Mouse (Mus musculus) neural tube, embryonic 11.5 days (tissue): ENCODE results near the gene Tnfsf8. TPM values are rescaled to one million over a fixed set of nuclear protein-coding genes. Genes with fewer than 3 reads are reported as not detected.

Experiments
- ATAC-seq: fragments of 200-750 bp; cut with Nextera tagmentation; 2 replicates; pipeline ENCODE4 v1.8.0; 2017; ENCODE audit warnings: moderate number of reproducible peaks, mild to moderate bottlenecking, moderate TSS enrichment, moderate library complexity; ENCODE audit not compliant: insufficient read depth, low FRiP score, low TSS enrichment
- DNase-seq: peaks from one replicate; pipeline ENCODE4 v3.0.0-alpha.2; 2015; ENCODE audit warnings: low spot score
- H3K27ac ChIP-seq: fragments of 300-500 bp; sonication (generic); 2 replicates; pipeline ENCODE4 v1.5.1; 2014; ENCODE audit warnings: low read depth, mild to moderate bottlenecking, low read length
- H3K27me3 ChIP-seq: fragments of 300-500 bp; sonication (generic); 2 replicates; pipeline ENCODE4 v1.6.1; 2014; ENCODE audit warnings: mild to moderate bottlenecking, low read length, mixed read lengths; ENCODE audit not compliant: control insufficient read depth, insufficient read depth
- H3K36me3 ChIP-seq: fragments of 300-500 bp; sonication (generic); 2 replicates; pipeline ENCODE4 v1.6.1; 2014; ENCODE audit warnings: mild to moderate bottlenecking, low read length, moderate library complexity, mixed read lengths; ENCODE audit not compliant: control insufficient read depth, insufficient read depth
- H3K4me1 ChIP-seq: fragments of 300-500 bp; sonication (generic); 2 replicates; pipeline ENCODE4 v1.6.1; 2014; ENCODE audit warnings: low read length, mixed read lengths; ENCODE audit not compliant: control insufficient read depth, insufficient read depth
- H3K4me2 ChIP-seq: fragments of 300-500 bp; sonication (generic); 2 replicates; pipeline ENCODE4 v1.6.1; 2014; ENCODE audit warnings: low read depth, mild to moderate bottlenecking, moderate library complexity
- H3K4me3 ChIP-seq: fragments of 300-500 bp; sonication (generic); 2 replicates; pipeline ENCODE4 v1.5.1; 2014; ENCODE audit warnings: low read depth, low read length
- H3K9ac ChIP-seq: fragments of 300-500 bp; sonication (generic); 2 replicates; pipeline ENCODE4 v1.6.1; 2014; ENCODE audit warnings: mild to moderate bottlenecking, low read length
- H3K9me3 ChIP-seq: fragments of 300-500 bp; sonication (generic); 2 replicates; pipeline ENCODE4 v1.6.1; 2016; ENCODE audit warnings: low read length; ENCODE audit not compliant: control insufficient read depth
- WGBS: fragments of 180-500 bp; shearing (Covaris S2); extraction: QIAGEN DNeasy Blood & Tissue Kit; methylation state at CpG from one replicate; pipeline ENCODE4 v1.1.7; 2014; 5-methylcytosine and 5-hydroxymethylcytosine counted together
- polyA plus RNA-seq: library from polyadenylated mRNA; unstranded; fragments of >200 nt; fragmentation: Nextera tagmentation; extraction: Ambion mirVana; gene quantifications from 2 replicates; pipeline ENCODE4 v1.2.1, GENCODE M21; 2014

Tnfsf8 gene
- polyA plus RNA-seq, 1 experiment from 2014 or later, result not detected

DNA sequence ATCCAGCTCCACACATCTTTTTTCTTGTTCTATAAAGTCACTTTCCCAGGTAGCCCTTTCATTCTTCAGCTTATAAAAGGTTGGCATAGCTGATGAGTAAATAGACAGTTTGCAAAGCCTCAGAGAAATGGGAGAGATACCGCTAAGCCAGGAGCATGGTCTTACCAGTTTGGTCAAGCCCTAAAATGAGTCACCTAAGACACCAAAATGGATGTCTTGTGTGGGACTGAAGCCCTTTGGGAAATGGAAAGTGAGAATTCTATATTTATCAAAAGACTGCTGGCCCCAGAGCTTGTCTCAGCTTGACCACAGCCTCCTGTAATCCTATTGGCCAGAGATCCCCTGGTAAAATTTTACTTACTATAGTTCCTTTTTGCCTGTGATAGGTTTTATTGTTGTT is 9.5 kb upstream of the Tnfsf8 start:
- Histone ChIP-seq H3K9ac (no peak overlapping the region), H3K4me1 (no peaks in the 10 kb centered on the region), H3K27me3 (no peaks in the 10 kb centered on the region), H3K27ac (no peak overlapping the region), H3K9me3 (no peaks in the 10 kb centered on the region), H3K4me3 (no peak overlapping the region), H3K36me3 (no peaks in the 10 kb centered on the region), H3K4me2 (no peak overlapping the region)
- no peak for ATAC-seq
- 97% methylated on average over 1 of the region's 1 CpGs for WGBS
- DNase-seq, result no peak

DNA sequence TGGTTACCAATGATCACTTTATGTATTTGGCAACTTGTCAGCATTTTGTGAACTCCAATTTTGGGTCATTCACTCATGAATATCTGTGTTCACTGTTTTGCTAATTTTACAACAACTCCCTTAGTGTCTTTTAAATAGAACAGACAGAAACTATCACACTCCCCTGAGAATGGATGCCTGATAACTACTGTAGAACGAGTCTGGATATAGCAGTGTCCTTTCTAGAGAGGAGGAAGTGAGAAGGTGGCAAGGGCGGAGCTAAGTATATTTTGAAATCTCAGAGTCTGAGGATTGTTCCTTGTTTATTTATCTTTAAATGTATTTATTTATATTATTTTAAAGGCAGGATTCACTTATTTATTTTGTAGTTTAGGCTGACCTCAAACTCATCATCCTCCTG is 7.6 kb upstream of the Tnfsf8 start:
- 69% methylated on average over 2 of the region's 2 CpGs for WGBS
- Histone ChIP-seq H3K4me1 (no peaks in the 10 kb centered on the region), H3K36me3 (no peaks in the 10 kb centered on the region), H3K4me3 (no peak overlapping the region), H3K27me3 (no peaks in the 10 kb centered on the region), H3K4me2 (no peak overlapping the region), H3K9me3 (no peaks in the 10 kb centered on the region), H3K27ac (no peak overlapping the region), H3K9ac (no peak overlapping the region)
- ATAC-seq (no peak), DNase-seq (no peak)

DNA sequence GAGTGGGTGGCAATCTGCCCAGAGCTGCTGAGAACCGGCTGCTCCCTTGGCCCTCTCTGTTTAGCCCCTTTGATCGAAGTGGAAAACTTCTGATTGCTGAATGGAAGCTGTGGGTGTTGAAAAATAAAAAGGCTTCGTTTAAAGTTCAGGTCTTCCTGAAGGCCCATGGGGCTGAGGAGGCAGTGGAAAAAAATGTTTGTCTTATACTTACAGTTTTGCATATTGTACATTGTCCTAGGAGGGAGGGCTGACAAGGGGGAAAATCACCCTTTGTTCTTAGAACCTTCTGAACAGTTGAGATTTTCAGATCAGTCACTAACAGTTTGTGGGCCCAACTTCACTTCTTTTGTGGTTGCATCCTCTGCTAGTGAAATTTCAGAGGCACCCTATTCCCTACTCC is 1.8 kb upstream of the Tnfsf8 start:
- H3K27ac ChIP-seq, result no peak overlapping the region
- H3K9me3 ChIP-seq, result no peaks in the 10 kb centered on the region
- no peak overlapping the region for H3K9ac ChIP-seq
- WGBS, result 79% methylated on average over 3 of the region's 3 CpGs
- H3K27me3 ChIP-seq, result no peaks in the 10 kb centered on the region
- no peaks in the 10 kb centered on the region for H3K4me1 ChIP-seq
- no peak for ATAC-seq
- no peak for DNase-seq
- no peak overlapping the region for H3K4me2 ChIP-seq
- H3K36me3 ChIP-seq, result no peaks in the 10 kb centered on the region
- no peak overlapping the region for H3K4me3 ChIP-seq

DNA sequence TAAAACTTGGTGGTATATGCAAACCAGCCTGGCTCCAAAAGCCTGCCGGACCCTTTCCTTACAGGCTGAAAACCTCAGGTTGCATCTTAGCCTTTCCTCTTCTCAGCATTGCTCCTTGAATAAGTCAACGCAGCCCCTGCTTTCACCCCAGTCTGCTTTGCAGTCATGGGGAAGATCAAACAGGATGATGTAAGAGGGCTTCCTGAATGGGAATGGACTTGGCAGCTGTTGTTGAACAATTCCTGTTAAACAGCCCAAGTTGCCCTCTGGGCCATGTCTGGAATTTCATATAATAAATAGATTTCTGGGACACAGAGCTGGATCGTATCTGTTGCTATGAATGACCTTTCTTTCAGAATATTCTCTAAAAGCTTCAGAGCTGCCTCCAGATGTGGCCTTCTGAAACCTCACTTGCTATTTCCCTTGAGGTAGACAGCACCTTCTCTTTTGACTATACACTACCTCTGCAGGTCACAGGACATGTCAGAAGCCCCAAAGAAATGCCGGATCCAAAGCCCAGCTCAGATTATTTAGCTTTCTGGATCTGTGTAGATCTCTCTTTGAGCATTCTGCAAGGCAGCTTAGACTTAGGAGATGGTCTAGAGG is 1.0 kb upstream of the Tnfsf8 start:
- no peak overlapping the region for H3K9ac ChIP-seq
- ATAC-seq (no peak), DNase-seq (no peak)
- no peaks in the 10 kb centered on the region for H3K36me3 ChIP-seq
- WGBS, result 68% methylated on average over 4 of the region's 4 CpGs
- no peaks in the 10 kb centered on the region for H3K4me1 ChIP-seq
- no peak overlapping the region for H3K4me3 ChIP-seq
- no peaks in the 10 kb centered on the region for H3K9me3 ChIP-seq
- H3K27ac ChIP-seq, result no peak overlapping the region
- H3K27me3 ChIP-seq, result no peaks in the 10 kb centered on the region
- no peak overlapping the region for H3K4me2 ChIP-seq

DNA sequence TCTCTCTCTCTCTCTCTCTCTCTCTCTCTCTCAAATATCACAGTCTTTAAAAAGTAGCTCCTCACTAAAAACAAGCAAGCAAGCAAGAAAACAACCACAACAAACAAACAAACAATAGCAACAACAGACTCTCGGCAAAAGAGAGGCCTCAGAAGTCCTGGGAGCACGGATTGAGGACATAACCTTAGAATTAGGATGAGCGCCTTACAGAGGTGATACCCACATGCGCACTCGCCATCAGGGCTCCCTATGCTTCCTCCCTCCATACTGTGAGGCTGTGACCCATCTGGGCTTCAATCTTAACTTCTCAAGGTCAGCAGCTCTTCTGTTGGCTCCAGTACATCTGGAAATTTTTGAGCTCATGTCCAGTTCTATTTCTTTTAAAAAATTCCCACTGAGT is 911 bp downstream of the Tnfsf8 start:
- 92% methylated on average over 5 of the region's 5 CpGs for WGBS
- no peaks in the 10 kb centered on the region for H3K4me1 ChIP-seq
- H3K27ac ChIP-seq, result no peak overlapping the region
- H3K27me3 ChIP-seq, result no peaks in the 10 kb centered on the region
- no peak overlapping the region for H3K4me2 ChIP-seq
- ATAC-seq (no peak), DNase-seq (no peak)
- no peak overlapping the region for H3K9ac ChIP-seq
- H3K36me3 ChIP-seq, result no peaks in the 10 kb centered on the region
- no peak overlapping the region for H3K4me3 ChIP-seq
- no peaks in the 10 kb centered on the region for H3K9me3 ChIP-seq

DNA sequence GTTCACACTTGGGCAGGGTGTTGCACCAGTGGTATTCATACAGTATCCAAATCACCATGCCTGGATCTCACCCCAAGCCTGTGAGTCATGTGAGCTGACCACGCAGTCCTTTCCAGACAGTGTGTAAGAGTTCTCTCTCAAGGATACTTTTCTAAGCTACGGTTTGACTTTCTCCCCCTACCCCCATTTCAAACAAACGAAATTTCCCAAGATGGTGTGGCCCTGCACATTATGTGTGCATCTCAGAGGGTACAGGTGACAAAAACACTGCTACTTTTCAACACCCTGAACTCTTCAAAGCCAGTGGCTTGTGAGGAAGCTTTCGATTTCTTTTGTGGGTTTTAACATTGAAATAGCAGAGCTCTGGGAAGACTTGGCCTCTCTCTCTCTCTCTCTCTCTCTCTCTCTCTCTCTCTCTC is 1.4 kb downstream of the Tnfsf8 start:
- H3K27me3 ChIP-seq, result no peaks in the 10 kb centered on the region
- no peaks in the 10 kb centered on the region for H3K36me3 ChIP-seq
- H3K4me3 ChIP-seq, result no peak overlapping the region
- H3K9ac ChIP-seq, result no peak overlapping the region
- H3K4me2 ChIP-seq, result no peak overlapping the region
- no peak overlapping the region for H3K27ac ChIP-seq
- ATAC-seq, result no peak
- DNase-seq, result no peak
- no peaks in the 10 kb centered on the region for H3K9me3 ChIP-seq
- H3K4me1 ChIP-seq, result no peaks in the 10 kb centered on the region
- 87% methylated on average over 4 of the region's 4 CpGs for WGBS

DNA sequence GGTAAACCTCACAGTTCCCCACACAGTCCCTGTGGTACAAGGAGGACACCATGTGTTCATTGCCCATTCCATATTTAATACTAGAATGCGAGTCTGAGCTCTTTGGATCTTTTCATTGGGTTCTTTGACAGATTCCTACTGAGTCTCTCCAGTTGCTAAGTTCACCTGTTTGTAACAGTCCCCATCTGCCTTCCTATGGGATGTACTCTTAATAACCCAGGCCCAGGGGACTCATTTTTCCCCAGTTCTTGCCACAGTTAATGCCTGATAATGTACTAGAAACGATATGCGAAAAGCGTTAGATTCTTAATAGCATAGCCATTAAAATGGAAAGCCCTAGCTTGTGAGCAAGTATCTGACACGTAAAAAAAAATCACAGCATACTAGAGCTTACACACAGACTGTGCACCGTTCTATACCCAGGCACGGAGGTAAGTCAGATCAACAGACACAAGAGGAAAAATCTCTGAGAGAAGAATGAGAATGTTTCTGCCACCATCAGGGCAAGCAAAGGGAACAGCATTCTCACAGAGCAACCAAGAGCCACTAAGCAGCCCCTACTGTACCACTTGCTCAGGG is 2.4 kb downstream of the Tnfsf8 start:
- Histone ChIP-seq H3K4me3 (no peak overlapping the region), H3K27me3 (no peaks in the 10 kb centered on the region), H3K36me3 (no peaks in the 10 kb centered on the region), H3K4me1 (no peaks in the 10 kb centered on the region), H3K9me3 (no peaks in the 10 kb centered on the region), H3K9ac (no peak overlapping the region), H3K27ac (no peak overlapping the region), H3K4me2 (no peak overlapping the region)
- WGBS, result 83% methylated on average over 7 of the region's 7 CpGs
- DNase-seq (no peak), ATAC-seq (no peak)

DNA sequence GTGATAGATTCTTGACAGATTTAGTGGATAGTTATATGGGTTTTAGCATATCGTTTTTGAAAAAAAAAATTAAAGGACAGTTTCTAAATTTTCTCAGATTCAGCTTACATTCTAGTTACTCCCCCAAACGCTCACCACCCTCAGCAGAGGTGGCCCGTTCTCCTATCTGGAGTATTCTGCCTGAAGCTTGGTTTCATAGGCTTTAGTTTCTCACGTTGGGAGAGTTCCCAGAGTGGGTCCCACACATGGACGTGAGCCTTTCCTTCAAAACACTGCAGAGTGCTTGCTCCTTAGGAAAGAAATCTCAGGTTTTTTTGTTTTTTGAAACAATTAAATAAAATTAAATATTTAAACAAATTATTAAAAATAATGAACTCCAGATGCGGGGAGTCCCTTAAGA is 4.4 kb downstream of the Tnfsf8 start:
- Histone ChIP-seq H3K4me2 (no peak overlapping the region), H3K9ac (no peak overlapping the region), H3K4me1 (no peaks in the 10 kb centered on the region), H3K9me3 (no peaks in the 10 kb centered on the region), H3K27ac (no peak overlapping the region), H3K36me3 (no peaks in the 10 kb centered on the region), H3K27me3 (no peaks in the 10 kb centered on the region), H3K4me3 (no peak overlapping the region)
- DNase-seq, result no peak
- no peak for ATAC-seq
- 91% methylated on average over 6 of the region's 6 CpGs for WGBS

DNA sequence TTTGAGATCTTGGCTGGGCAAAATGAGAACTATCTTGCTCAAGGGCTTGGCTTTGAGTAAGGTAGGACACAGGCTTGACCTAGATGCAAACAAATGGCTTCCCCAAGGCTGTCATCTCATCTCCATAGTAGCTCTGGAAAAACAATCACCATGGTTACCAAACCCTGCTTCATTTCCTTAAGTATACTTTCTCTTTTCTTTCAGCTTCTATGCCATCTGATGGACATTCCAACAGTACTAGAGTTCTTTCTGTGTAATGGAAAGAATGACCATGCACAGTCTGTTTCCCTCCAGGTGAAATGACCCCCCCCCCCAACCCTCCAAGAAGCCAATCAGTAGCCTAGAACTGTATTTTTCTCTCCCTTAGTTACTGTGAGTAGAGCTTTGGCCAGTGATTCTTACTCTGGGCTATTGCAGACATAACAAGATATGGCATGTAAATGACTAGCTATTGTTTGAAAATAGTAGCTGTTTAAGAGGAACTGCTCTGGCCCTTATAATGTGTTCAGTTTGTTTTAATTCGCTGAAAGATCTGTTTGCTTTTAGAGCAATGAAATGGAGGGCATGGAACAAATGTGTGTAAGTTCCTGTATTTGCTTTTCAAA is 7.3 kb downstream of the Tnfsf8 start:
- no peaks in the 10 kb centered on the region for H3K4me1 ChIP-seq
- no peak for DNase-seq
- H3K9me3 ChIP-seq, result no peaks in the 10 kb centered on the region
- no peaks in the 10 kb centered on the region for H3K36me3 ChIP-seq
- 87% methylated on average over 1 of the region's 1 CpGs for WGBS
- H3K9ac ChIP-seq, result no peak overlapping the region
- no peak overlapping the region for H3K27ac ChIP-seq
- H3K4me3 ChIP-seq, result no peak overlapping the region
- no peak for ATAC-seq
- no peaks in the 10 kb centered on the region for H3K27me3 ChIP-seq
- H3K4me2 ChIP-seq, result no peak overlapping the region
